Mouse (Mus musculus): ENCODE measurements around the gene Syt2. TPM values are rescaled to one million over a fixed set of nuclear protein-coding genes. Genes with fewer than 3 reads are reported as not detected.
A peak's percentile ranks its signal among the peaks of the same experiment; 100 is the strongest.

The Syt2 gene
- total RNA-seq, 4 experiments from 2014 or later: 0.02 TPM; not detected in 3

DNA sequence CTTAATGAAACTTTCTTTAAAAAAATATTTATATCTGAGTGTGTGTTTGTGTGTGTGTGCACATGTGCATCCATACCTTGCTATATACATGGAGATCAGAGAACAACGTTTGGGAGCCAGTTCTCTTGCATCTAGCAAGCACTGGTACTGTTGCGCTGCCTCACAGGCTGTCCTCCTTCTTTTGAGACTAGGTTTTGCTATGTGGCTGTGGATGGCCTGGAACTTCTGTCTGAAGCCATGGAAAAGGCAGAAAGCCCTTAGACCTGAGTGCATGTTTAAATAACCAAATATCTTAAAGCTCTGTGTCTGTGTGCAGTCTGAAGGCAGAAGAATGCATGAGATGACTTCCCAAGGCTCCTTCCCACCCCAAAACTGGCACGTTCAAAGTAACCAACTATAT lies 126.3 kb downstream of the Syt2 start:
- DNase-seq (ENCODE audit: low spot score in 2 of 2): no peak

DNA sequence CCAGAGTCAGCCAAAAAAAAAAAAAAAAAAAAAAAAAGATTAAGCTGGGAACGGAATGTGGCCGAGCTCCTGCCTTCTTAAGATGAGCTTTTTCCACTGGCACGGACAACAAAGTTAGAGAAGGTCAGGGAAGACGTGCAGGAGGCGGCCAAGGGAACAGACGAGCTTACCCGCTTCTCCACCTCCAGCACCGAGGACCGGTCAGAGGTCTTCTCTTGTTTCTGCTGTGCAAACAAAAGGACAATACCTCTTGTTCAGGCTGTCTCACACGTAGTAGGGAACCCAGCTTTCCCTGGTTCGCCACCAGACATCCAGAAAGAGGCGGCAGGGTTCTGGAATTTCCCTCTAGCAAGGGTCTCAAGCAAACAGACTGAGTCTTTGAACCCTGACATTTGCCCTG lies 126.8 kb downstream of the Syt2 start:
- no peak for DNase-seq (ENCODE audit: low spot score in 2 of 2)

DNA sequence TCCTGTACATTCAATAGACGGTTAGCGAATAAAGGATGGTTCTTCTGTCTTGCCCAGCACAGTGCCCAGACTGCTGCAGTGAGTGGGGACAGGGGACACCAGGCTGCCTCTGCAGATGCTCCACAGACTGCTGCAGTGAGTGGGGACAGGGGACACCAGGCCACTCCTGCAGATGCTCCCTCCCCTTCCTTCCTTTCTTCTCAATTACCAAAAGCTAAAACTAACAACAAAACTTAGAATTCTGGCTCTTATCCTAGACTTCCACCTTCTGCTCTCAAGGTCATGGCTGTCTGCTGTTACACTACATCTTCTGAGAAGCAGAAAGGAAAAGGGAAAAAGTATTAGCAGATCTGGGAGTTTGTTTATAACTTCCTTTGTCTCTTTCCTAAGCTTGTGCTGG lies 127.8 kb downstream of the Syt2 start:
- no peak for DNase-seq (ENCODE audit: low spot score in 2 of 2)

DNA sequence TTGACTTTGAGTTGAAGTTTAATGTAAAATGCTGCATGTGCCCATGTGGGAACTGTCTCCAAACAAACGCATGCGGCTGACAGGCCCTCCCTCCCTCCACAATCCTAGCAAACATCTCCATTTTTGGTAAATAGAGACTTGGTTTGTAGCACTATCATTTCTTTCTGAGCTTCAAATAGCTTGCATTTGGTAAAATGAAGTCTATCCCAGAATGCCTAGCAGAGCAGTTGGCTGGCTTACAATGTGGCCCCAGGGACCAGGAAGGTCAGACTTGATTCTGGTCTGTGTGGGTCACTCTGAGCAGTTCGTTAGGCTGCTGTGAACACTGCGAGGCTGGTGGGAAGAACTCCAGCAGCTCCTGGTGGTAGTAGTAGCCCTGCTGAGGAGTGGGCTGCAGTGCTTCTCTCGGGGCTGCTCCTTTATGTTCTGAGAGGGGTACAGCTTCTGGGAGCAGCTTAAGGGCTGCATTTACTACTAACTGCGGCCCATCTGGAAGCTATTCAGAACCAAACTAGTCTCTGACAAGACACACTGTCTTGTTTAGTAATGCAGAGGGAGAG lies 128.3 kb downstream of the Syt2 start:
- peak in 1 of 2 experiments; percentile 46 for DNase-seq (ENCODE audit: low spot score in 2 of 2)

DNA sequence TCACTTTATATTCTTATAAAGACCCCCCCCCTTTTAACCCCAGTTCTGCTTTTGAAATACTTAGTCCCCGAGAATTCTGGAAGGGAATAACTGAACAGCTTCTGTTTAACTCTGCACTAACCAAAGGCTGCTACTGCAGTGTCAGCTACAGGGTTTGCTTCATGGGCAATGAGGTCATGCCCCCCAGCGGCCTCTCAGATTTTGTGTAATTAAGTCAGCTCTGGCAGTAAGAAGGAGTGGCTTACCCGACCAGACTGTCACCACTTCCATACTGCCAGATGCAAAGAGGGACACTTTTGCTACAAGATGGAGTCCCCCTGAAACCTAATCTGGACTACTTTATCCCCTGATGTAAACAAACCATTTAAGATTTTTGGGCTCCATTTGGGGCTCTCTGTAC lies 129.2 kb downstream of the Syt2 start:
- no peak for DNase-seq (ENCODE audit: low spot score in 2 of 2)

DNA sequence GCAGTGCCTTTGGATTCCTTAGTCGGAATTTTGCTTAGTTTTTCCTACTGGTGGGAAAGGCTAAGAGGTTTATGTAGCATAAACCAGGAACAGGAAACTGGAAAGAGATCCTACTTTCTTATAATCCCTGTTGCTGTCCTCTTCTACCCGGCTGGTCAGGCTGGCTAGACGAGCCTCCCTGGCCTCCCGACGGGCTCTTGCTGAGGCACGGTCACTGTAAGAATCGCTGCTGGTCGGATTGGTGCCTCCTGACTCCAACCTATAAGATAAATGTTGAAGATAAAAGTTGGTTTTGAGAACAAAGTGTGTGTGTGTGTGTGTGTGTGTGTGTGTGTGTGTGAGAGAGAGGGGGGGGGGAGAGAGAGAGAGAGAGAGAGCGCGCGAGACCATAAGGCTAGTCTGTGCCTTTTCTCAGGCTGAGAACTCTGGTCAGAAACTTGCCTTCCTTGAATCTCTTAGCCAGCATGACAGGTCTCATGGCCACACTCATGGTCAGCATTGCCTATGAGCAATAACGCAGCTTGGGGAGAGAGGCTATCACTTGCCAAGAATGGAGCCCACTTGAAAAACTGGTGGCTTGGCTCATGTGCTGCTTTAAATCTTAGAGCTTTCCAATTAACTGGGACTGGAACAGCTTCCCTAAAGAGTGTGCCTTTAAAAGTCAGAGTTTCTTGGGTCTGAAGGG lies 130.9 kb downstream of the Syt2 start:
- DNase-seq (ENCODE audit: low spot score in 2 of 2): no peak

DNA sequence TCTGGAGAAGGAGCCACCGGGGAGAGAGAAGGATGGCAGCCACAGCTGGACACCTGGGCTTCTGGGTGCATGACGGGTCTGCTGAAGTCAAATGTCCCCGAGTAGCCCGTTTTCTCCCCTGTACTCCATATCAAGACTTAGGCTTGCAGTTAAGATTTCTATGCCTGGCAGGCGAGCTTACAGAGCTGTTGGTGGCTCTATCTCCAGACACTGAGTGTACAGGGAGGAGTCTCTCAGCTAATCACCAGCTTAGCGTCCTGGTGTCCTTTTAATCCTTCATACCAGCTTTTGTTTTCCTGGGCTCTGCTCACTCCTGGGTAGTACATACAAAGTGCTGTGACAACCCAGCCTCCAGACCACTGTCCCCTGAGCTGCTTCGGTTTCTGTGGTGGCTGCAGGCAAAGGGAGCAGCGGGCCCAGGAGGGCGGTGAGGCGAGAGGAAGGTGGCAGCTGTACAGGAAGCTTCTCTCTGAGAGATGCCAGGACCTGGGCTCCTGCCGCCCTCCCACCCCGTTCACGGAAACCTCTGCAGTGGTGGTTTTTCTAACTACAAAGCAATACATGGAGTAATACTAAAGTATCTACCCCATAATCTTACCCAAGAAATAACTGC lies 131.6 kb downstream of the Syt2 start:
- DNase-seq (ENCODE audit: low spot score in 2 of 2): no peak

DNA sequence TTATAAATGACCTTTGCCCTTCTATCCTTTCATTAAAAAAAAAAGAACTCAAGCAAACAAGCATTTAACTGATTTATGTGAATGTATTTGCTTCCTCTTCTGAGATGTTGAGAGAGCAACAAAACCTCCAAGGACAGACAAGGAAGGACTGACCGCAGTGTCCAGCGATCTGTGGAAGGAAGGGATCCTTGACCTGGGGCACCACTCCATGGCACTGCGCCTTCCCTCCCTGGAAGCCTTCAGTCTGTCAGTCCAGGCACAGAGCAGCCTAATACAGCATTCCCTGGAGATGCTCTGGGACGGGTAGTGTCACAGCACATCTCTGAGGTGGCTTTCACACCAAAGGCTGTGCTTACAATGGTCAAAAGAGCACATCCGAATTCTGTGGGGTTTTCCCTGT lies 136.3 kb downstream of the Syt2 start:
- no peak for DNase-seq (ENCODE audit: low spot score in 2 of 2)

DNA sequence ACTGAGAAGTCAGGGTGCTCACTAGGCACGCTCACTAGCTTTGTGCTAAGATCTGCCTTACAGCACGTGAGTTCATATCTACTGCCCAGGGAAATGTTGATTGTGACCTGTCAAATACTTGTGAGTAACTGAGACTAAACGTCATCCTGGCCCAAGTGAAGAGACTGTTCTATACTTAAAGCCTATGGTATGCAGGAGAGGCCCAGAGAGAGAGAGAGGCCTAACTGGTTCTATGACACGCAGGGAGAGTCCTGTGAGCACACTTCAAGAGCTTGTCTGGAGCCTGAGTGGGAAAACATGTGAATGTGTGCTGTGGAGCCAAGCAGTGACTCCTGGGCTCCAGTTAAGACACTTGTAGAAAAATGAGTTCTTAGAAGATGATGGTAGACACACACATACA lies 137.5 kb downstream of the Syt2 start:
- DNase-seq (ENCODE audit: low spot score in 2 of 2): no peak

DNA sequence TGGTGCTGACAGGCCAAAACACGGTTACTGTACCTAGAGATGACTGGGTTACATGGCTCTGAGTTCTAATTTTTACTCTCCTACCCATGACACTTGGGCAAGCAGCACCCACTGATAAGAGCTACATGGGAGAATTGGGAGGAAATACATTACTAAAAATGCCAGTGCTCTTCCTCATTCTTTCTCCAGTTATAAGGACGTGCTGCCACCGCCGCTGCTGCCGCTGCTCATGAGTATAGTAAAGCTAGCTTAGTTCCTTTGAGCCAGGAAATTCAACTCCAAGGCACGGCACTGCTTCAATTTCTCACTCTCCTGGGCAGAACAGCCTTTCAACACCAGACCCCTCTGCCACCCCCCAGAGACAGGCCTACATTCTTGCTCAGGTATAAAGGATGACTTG lies 138.0 kb downstream of the Syt2 start:
- DNase-seq (ENCODE audit: low spot score in 2 of 2): no peak

DNA sequence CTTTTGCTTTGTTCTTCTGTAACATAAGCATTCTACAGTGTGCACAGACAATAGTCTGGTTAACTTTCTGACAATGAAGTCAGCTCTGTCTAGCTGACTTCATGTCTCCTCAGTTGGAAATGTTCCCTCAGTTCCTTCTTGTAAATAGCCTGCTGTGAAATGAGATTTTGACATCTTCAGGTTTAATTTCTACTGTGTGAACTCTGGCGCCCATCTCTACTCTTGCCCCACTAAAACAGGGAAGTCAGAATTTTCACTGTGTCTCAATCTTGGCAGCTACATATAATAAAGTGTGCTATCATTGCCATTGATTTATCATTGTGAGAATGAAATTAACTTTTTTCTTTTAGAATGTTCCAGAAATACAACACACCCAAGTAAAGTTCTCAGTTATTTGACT lies 138.4 kb downstream of the Syt2 start:
- no peak for DNase-seq (ENCODE audit: low spot score in 2 of 2)

DNA sequence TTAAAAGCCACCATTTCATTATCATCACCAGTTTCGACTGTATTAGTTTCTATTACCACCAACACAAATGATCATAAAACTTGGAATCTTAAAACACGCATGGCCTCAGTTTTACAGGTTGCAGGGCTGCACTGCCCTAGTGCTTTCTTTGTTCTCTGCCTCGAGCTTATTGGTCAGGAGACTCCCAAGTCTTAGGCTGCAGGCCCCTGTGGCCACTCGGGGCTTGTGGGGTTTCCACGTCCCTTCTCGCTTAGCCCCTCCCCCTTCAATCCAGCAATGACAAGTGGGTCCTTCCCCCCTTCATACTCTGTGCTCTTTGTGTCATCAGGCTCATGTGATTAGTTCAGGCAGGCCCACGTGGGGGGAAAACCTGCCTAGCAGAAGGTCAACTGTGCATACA lies 141.6 kb downstream of the Syt2 start:
- DNase-seq (ENCODE audit: low spot score in 2 of 2): no peak

DNA sequence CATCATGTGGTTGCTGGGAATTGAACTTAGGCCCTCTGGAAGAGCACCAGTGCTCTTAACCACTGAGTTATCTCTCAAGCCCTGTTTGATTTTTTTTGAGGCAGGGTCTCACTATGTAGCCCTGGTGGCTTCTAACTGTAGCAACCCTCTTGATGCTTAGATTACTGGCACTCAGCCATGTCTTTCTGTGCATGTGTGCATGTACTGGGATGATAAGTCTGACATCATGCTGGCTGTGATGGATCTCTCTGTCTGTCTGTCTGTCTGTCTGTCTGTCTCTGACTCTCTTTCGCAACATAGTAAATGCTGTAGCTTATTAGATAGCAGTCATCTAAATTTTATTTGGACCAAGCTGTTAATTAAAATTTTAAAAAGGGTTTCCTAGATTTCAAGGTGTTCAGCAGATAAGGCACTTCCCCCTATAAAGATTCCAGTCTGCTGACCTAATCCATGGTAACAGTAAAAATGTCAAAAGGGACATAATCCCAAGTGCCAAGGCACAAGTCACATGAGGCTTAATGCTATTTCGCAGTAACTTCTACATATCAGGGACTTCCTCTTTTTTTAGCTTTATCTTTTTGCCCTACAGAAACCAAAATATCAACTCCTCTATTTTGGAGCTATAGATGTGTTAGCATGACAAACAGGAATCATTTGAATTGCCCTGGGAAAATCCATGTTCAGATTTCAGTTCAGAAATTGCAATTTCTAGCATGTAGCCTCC lies 144.4 kb downstream of the Syt2 start:
- no peak for DNase-seq (ENCODE audit: low spot score in 2 of 2)

DNA sequence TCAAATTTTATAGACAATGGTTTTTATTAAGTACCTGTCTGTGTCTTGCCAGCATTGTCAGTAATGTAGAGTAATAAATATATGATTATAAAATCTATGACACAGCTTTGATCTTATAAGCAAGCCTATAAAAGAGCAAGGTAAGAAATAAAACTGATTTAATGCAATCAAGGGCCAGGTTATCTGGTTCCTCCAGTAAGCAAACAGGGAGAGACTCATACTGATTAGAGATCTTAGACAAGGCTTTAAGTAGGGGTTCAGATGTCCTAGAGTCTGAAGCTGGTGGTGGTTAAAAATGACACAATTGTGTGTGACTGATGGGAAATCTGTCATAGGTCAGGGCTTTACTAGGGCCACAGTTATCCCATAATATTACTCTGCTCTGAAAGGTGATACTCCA lies 145.0 kb downstream of the Syt2 start:
- DNase-seq (ENCODE audit: low spot score in 2 of 2): no peak

DNA sequence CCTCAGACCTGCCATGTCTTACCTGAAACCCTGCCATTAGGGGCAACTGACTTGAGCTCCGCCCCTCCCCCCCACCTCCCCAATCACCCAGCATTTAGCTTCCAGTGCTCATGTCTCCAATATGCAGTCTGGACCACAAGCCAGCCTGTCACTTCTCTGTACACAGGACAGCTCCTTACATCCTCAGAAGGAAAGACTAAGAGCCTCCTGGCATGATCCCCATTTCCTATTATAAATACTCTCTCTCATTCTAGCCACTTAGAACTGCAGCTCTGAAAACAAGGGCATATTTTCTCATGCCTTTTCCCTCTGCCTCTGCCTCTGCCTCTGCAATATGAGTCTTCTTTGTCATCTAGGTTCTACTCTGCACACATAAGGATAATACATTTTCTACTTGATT lies 149.6 kb downstream of the Syt2 start:
- DNase-seq (ENCODE audit: low spot score in 2 of 2): no peak

DNA sequence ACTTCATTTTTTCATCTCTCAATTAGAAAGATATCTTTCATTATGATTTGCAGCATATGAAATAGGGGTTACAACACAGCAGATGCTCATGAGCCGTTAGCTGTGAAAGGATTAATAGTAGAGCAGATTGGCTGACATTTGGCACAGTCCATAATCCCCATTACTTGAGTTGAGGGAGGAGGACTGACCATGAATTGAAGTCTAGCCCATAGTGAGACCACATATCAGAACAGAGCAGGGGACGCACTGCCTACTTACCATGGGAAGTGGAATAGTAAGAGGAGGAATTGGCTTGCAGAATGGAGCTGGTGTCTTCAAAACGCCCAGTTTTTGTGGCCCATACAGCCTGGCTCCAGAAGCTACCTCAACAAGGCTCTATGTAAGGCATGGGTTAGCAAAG lies 150.1 kb downstream of the Syt2 start:
- DNase-seq (ENCODE audit: low spot score in 2 of 2): no peak

DNA sequence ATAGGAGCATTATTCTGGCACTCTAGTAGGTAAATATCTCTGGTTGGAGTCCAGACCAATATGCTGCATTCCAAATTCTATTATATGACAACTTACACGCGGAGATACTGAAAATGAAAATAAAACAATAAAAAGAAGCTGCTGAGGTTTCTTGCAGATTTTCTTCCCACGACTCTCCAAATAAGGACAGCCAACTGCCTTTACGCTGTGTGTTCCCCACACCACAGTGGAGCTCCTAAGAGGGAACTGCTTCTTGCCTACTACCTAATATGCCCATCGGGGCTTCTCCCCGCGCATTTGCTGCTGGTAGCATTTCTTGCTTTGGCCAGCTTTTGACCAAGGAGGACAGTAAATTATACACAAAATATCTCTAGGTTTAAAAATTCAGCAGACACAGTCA lies 155.3 kb downstream of the Syt2 start:
- no peak for DNase-seq (ENCODE audit: low spot score in 2 of 2)

DNA sequence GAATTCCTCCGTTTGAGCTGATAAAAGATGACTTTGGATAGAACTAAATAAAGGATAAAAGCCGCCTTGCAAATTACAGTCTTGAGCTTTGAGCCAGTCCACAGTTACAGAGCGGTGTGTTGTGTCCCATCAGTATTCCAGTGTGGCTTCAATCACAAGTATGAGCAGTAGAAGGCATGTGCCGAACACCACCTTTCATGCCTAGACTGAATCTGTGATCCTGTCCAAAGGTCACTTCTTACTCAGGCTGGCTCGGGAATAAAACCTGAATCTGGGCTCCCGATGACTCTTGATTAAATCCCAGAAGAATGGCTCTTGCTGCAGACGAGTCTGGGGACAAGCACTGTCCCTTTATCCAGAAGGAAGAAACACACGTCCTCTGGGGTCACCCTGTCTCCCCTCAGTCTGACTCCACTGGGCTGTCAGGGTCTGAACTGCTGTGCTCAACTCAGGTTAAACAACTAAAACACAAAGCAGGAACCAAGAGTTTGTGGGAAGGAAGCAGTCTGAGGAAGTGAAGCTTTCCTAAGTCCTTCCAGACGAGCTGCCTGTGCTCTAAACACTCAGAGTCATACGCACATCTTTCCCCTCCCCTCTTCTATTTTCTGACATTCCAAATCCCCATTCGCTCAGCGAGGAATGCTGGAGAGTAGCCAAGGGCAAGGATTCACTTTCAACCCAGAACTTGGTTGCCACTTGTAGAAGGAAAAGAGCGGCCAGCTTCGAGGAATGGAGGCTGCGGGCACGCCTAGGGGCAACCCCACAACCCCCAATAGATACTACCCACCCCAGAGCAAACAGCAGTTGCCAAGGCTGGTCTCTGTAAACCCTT lies 157.0 kb downstream of the Syt2 start:
- peak; percentile 57 to 61 for DNase-seq (ENCODE audit: low spot score in 2 of 2)

DNA sequence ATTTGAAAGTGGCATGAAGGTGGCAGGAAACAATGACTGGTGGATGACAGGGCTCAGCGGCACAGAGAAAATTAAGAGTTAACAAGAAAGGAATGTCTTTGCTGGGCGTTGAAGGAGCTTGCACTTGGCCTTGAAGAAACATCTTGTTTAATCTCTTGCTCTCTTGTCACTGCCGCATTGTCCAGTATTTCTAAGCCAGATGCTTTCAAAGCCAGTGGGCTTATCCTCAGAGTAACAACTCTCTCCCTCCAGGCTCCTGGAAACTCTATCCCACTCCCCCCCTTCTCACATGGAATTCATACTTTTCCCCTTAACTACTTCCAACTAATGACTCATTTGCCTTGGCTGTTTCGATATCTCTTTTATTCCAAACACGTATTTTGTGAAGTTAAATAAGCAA lies 157.9 kb downstream of the Syt2 start:
- DNase-seq (ENCODE audit: low spot score in 2 of 2): no peak

DNA sequence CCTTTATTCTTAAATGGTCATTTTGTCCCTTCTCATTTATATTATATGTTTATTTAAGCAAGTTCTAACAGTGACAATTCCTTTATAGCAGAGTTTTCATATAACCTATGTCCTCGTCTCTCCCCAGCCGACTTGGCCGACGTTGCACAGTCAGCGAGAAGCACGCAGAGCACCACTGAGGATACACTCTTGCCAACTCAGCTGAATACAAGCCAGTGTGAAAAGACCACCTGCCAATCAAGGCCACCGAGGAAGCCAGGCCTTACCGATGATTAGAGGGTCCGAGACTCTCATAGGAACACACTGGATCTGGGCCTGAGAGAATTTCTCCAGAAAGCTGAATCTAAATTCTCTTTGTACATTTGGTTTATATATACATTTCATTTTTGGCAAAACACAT lies 159.0 kb downstream of the Syt2 start:
- DNase-seq (ENCODE audit: low spot score in 2 of 2): no peak

All from gastrocnemius, adult 8-10 months (tissue).